ENCODE assay signal across 8 mouse cellular contexts in genomic region chr6:101266787-101267186, GRCm38 (mm10).
DNase-seq lines count a peak whose midpoint lies in the region; ATAC-seq and TF ChIP-seq lines count a peak whose summit lies in the region.
"Had no signal": no experiment of that assay in that cellular context is flagged by ENCODE, and none has a peak within 500 bp of the region (broad histone marks: within the 10 kb centered on the region; RNA-seq: fewer than 3 reads in every experiment).

No protein-coding gene starts in this region.

- no peak for TF ChIP-seq POLR2A in small intestine, adult 2 months (IDR thresholded peaks at IDR 0.05; ENCODE audit: low read depth, low read length)

- no peak overlapping the region for H3K4me3 ChIP-seq in hindbrain, embryonic 14.5 days (replicated peaks; ENCODE audit: low read length)
- H3K4me3 ChIP-seq in small intestine, adult 2 months (ENCODE audit: low read depth, low read length): no peak overlapping the region
- H3K4me3 ChIP-seq: limb, embryonic 12.5 days had no signal

- 52% methylated on average over 1 of the region's 1 CpGs for WGBS in hindbrain, embryonic 14.5 days
- WGBS in small intestine, adult 2 months: 11% methylated on average over 1 of the region's 1 CpGs

- TF ChIP-seq CTCF in small intestine, adult 2 months (IDR thresholded peaks at IDR 0.05; ENCODE audit: extremely low read depth, insufficient read length, insufficient replicate concordance, low read depth, low read length): peak; percentile 37; the same call in 1 of the 2 replicates

- H3K27ac ChIP-seq in hindbrain, embryonic 14.5 days: no peak overlapping the region
- H3K27ac ChIP-seq in small intestine, adult 2 months (ENCODE audit: insufficient read depth, low read depth, low read length): no peak overlapping the region
- H3K27ac ChIP-seq: limb, embryonic 12.5 days had no signal

- peak; percentile 74 to 93 for DNase-seq in adrenal gland, adult (ENCODE audit: inconsistent age in 2 of 2, low spot score in 1 of 2)
- peak; percentile 55 to 72 for DNase-seq in cerebellum, postnatal 4 days (ENCODE audit: low spot score in 2 of 2)
- DNase-seq in gastrocnemius, adult 18-20 months (ENCODE audit: low spot score): peak; percentile 89
- peak; percentile 76 for DNase-seq in hindbrain, embryonic 14.5 days (ENCODE audit: low spot score)
- peak; percentile 57 to 77 for DNase-seq in layer of hippocampus, postnatal 25 days (ENCODE audit: extremely low spot score in 1 of 2, low spot score in 1 of 2)

- no peak overlapping the region for H3K9ac ChIP-seq in hindbrain, embryonic 14.5 days
- H3K9ac ChIP-seq: limb, embryonic 12.5 days had no signal

- no peaks in the 10 kb centered on the region for H3K9me3 ChIP-seq in hindbrain, embryonic 14.5 days (ENCODE audit: control insufficient read depth, low read length)
- H3K9me3 ChIP-seq: limb, embryonic 12.5 days had no signal

- H3K27me3 ChIP-seq in hindbrain, embryonic 14.5 days (ENCODE audit: control insufficient read depth, insufficient read depth, low read length): 0 out of 2 replicates have a peak, but pooled peaks cover 3% of the 10 kb centered on the region
- 0 out of 2 replicates have a peak, but pooled peaks cover 4% of the 10 kb centered on the region for H3K27me3 ChIP-seq in small intestine, adult 2 months (ENCODE audit: control insufficient read depth, insufficient read depth, low read length)

- H3K4me1 ChIP-seq in hindbrain, embryonic 14.5 days (replicated peaks; ENCODE audit: control insufficient read depth, insufficient read depth, low read length): peaks cover 12% of the 10 kb centered on the region
- H3K4me1 ChIP-seq in small intestine, adult 2 months (ENCODE audit: control insufficient read depth, insufficient read depth, insufficient read length, low read length): no peaks in the 10 kb centered on the region; the same call in 1 of the 2 replicates

- 0 out of 2 replicates have a peak, but pooled peaks have one; percentile 28 for ATAC-seq in hindbrain, embryonic 14.5 days (ENCODE audit: low FRiP score)
- peak; percentile 62 for ATAC-seq in megakaryocyte progenitor cell, adult 5-6 weeks (replicated peaks; ENCODE audit: poor library complexity)

- H3K36me3 ChIP-seq in hindbrain, embryonic 14.5 days (replicated peaks; ENCODE audit: control insufficient read depth, insufficient read depth): no peaks in the 10 kb centered on the region
- H3K36me3 ChIP-seq in small intestine, adult 2 months (ENCODE audit: control insufficient read depth, insufficient read depth, low read length): no peaks in the 10 kb centered on the region
- H3K36me3 ChIP-seq: limb, embryonic 12.5 days had no signal

- no peak overlapping the region for H3K4me2 ChIP-seq in hindbrain, embryonic 14.5 days (replicated peaks)
- H3K4me2 ChIP-seq: limb, embryonic 12.5 days had no signal
